Mouse (Mus musculus): ENCODE results near the gene Olfr543. TPM values are rescaled to one million over a fixed set of nuclear protein-coding genes. Genes with fewer than 3 reads are reported as not detected.
"Not testable (repeated sequence)": the region's sequence is repeated elsewhere in the genome, so short reads cannot be mapped to it uniquely, and the experiment has no call there.

Gene Olfr543
- polyA plus RNA-seq, 1 experiment from 2014 or later = 0.52 TPM

DNA sequence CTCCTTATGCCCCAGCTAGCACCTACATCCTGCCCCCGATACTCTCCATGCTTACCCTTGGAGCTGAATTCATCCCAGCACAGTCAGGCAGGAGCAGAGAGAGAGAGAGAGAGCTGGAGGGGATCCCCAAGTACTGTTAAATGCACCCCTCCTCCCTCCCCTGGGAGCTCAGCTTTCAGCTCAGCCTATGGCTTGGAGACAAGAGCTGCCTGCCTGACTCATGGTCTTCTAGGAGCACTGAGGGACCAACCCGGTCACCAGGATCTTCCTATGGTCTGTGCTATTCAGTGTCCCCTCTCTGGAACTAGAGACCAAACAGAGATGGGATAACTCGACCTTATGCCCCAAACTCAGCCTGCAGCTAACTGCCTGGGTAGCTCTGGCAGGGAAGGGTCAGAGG lies 18.0 kb upstream of the Olfr543 start, which contains the start of gene Olfr545:
Olfr545 (minus strand) TSS at position 101 of the 400 bp plus-strand sequence.
- Histone ChIP-seq H3K36me3 (no peaks in the 10 kb centered on the region), H3K4me1 (replicated peaks) (no peaks in the 10 kb centered on the region), H3K27ac (replicated peaks) (no peak within 1 kb of the TSS), H3K9ac (no peak within 1 kb of the TSS), H3K4me3 (no peak within 1 kb of the TSS), H3K27me3 (no peaks in the 10 kb centered on the region), H3K9me3 (no peaks in the 10 kb centered on the region), H3K4me2 (no peak within 1 kb of the TSS)
- no peak for ATAC-seq (ENCODE audit: low FRiP score, low read depth)
- 80% methylated on average over 3 of the region's 3 CpGs for WGBS

DNA sequence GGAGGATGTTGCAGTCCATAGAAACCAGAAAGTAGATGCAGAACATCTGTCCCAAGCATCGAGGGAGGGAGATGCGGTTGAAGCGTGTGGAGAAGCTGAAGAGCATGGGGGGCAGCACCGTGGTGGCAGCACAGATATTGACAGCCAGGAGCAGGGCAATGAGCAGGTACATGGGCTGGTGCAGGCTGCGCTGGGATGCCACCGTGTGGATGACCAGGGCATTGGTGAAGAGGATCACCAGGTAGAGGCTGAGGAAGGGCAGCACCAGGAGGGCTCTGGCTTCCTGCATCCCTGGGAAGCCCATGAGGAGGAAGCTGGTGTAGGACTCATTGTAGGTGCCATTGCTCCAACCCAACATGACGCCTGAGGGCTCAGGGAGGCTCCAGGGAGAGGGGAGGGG lies 12.9 kb upstream of the Olfr543 start:
- H3K36me3 ChIP-seq; H3K4me3 ChIP-seq; ATAC-seq (ENCODE audit: low FRiP score, low read depth); H3K27me3 ChIP-seq; H3K4me1 ChIP-seq (replicated peaks); H3K9ac ChIP-seq; H3K9me3 ChIP-seq; H3K4me2 ChIP-seq; H3K27ac ChIP-seq (replicated peaks): not testable (repeated sequence)
- 54% methylated on average over 7 of the region's 7 CpGs for WGBS

DNA sequence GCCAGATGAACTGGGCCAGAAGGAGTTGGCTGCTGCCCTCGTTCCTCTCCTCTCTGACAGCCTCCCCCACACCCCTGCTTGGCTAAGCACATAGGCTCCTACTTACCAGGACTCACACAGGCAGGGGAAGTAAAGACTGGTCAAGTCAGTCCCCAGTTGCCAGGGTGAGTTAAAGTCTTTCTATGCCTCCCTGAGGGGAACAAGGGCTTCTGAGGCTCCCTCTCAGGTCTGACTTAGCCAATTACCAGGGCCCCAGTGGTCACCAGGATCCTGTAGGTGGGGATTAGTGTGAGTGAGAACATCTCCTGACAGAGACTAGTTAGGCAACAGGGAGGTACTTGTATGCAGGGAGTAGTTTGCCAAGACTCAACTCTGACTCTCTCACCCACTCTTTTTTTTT lies 6.7 kb upstream of the Olfr543 start, which contains the start of gene Olfr544:
Olfr544 (minus strand) TSS at position 153 of the 400 bp plus-strand sequence.
- Histone ChIP-seq H3K4me3 (no peak within 1 kb of the TSS), H3K27ac (replicated peaks) (no peak within 1 kb of the TSS), H3K9ac (no peak within 1 kb of the TSS), H3K27me3 (no peaks in the 10 kb centered on the region), H3K4me2 (no peak within 1 kb of the TSS), H3K36me3 (no peaks in the 10 kb centered on the region), H3K4me1 (replicated peaks) (no peaks in the 10 kb centered on the region), H3K9me3 (no peaks in the 10 kb centered on the region)
- ATAC-seq (ENCODE audit: low FRiP score, low read depth) = no peak
- WGBS = 47% methylated on average over 1 of the region's 1 CpGs

DNA sequence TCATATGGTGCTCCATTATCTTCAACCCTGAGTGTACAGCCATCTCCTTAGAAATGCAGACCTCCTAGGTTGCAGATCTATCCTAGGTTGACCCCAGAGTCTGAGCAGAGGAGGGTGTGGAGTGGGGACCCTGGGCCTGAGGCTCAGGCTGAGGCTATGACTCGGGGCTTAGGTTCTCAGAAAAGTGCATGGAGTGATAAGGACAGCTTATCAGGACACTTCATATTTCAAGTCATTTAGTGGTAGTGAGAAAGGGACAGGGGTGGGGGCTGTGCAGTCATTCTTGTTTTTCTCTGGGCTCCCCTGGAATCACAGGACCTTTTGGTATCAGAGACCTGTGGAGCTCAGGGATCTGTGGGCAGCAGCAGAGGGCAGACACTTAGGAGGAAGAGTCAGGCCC lies 4.6 kb upstream of the Olfr543 start:
- H3K4me2 ChIP-seq = no peak overlapping the region
- H3K9ac ChIP-seq = no peak overlapping the region
- ATAC-seq (ENCODE audit: low FRiP score, low read depth) = no peak
- no peak overlapping the region for H3K27ac ChIP-seq (replicated peaks)
- H3K27me3 ChIP-seq = no peaks in the 10 kb centered on the region
- no peaks in the 10 kb centered on the region for H3K4me1 ChIP-seq (replicated peaks)
- WGBS = 81% methylated on average over 1 of the region's 1 CpGs
- H3K36me3 ChIP-seq = no peaks in the 10 kb centered on the region
- no peak overlapping the region for H3K4me3 ChIP-seq
- no peaks in the 10 kb centered on the region for H3K9me3 ChIP-seq

DNA sequence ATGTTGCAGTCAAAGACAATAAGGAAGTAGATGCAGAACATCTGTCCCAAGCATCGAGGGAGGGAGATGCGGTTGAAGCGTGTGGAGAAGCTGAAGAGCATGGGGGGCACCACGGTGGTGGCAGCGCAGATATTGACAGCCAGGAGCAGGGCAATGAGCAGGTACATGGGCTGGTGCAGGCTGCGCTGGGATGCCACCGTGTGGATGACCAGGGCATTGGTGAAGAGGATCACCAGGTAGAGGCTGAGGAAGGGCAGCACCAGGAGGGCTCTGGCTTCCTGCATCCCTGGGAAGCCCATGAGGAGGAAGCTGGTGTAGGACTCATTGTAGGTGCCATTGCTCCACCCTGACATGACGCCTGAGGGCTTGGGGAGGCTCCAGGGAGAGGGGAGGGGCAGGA lies 3.3 kb upstream of the Olfr543 start:
- not testable (repeated sequence) for H3K27me3 ChIP-seq, H3K36me3 ChIP-seq
- 68% methylated on average over 8 of the region's 8 CpGs for WGBS

DNA sequence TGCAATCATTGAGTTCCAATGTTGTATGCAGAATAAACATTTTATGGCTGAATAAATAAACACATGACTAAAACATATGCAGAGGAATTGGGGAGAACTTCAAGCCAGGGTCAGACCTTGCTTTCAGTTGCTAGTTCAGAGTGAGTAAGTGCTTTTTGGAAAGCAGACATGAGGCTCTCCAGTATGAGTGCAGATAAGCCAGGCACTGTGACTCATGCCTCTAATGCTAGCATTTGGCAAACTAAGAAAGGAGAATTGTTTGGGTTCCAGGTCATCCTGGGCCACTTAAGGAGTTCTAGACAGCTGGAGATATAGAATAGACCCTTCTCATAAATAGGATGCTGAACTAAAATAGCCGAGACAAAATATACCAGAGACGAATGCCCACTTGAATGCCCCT lies 2.2 kb upstream of the Olfr543 start:
- H3K27me3 ChIP-seq = no peaks in the 10 kb centered on the region
- WGBS = 95% methylated on average over 2 of the region's 2 CpGs
- H3K4me3 ChIP-seq = no peak overlapping the region
- ATAC-seq (ENCODE audit: low FRiP score, low read depth) = no peak
- H3K9me3 ChIP-seq = no peaks in the 10 kb centered on the region
- no peak overlapping the region for H3K9ac ChIP-seq
- H3K4me2 ChIP-seq = no peak overlapping the region
- H3K27ac ChIP-seq (replicated peaks) = no peak overlapping the region
- H3K4me1 ChIP-seq (replicated peaks) = no peaks in the 10 kb centered on the region
- no peaks in the 10 kb centered on the region for H3K36me3 ChIP-seq

More for the DNA sequence above, 3.3 kb upstream of the Olfr543 start:
- H3K9me3 ChIP-seq; H3K27ac ChIP-seq (replicated peaks); H3K4me3 ChIP-seq; H3K4me2 ChIP-seq; H3K9ac ChIP-seq; H3K4me1 ChIP-seq (replicated peaks); ATAC-seq (ENCODE audit: low FRiP score, low read depth): not testable (repeated sequence)

DNA sequence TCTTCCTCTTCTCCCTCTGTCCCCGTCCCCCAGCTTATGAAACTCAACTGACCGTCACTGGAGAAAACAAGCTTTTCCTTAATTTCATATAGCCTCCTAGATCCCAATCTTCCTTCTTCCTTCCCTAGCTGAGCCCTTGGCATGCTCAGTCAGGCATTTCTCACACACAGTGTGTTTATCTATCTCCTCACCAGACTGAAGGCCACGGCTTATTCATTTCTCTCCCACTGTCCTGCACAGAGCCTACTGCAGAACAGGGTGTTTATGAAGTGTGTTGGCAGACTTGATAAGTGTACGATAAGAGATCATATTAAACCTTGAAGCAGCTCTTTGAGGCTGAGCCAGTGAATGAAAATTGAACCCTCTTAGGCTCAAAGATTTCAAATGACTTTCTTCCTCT lies 658 bp downstream of the Olfr543 start:
- no peaks in the 10 kb centered on the region for H3K27me3 ChIP-seq
- ATAC-seq (ENCODE audit: low FRiP score, low read depth) = no peak
- WGBS = 95% methylated on average over 4 of the region's 4 CpGs

DNA sequence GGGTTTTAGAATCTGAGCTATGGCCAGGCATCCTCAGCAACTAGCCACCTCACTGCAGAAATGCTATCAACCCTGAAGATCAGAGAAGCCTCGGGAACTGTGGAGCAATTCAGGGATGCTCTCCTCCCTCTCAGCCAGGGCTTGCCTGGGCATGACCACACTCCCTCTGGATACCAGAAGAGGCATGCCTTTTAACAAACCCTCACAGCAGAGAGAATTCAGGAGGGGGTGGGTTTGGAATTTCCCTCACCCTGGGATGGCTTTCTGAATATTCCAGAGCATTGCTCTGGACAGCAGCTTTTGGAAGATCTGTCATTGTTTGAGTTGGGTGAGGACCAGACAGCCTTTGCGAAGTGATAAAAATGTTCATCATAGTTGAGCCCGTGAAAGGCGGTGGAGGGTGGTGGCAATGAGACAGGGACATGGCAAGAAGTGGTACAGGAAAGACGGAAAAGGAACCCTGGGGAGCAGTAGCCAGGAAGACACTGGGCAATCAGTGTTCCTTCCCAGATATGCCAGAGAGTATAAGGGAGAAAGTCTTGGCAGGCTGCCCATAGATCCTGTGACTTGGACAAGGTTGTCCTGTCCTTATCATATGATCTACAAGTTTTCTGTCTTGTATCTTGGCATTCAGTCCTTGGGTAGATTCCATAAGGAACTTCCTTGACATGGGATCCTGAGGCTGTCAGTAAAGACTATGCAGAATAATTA lies 2.0 kb downstream of the Olfr543 start:
- Histone ChIP-seq H3K4me2 (no peak overlapping the region), H3K27ac (replicated peaks) (no peak overlapping the region), H3K9me3 (no peaks in the 10 kb centered on the region), H3K4me1 (replicated peaks) (no peaks in the 10 kb centered on the region), H3K36me3 (no peaks in the 10 kb centered on the region), H3K27me3 (no peaks in the 10 kb centered on the region), H3K9ac (no peak overlapping the region), H3K4me3 (no peak overlapping the region)
- 78% methylated on average over 5 of the region's 5 CpGs for WGBS
- no peak for ATAC-seq (ENCODE audit: low FRiP score, low read depth)

More for the DNA sequence above, 658 bp downstream of the Olfr543 start:
- Histone ChIP-seq H3K27ac (replicated peaks) (no peak overlapping the region), H3K4me3 (no peak overlapping the region), H3K9ac (no peak overlapping the region), H3K36me3 (no peaks in the 10 kb centered on the region), H3K4me2 (no peak overlapping the region), H3K4me1 (replicated peaks) (no peaks in the 10 kb centered on the region), H3K9me3 (no peaks in the 10 kb centered on the region)

DNA sequence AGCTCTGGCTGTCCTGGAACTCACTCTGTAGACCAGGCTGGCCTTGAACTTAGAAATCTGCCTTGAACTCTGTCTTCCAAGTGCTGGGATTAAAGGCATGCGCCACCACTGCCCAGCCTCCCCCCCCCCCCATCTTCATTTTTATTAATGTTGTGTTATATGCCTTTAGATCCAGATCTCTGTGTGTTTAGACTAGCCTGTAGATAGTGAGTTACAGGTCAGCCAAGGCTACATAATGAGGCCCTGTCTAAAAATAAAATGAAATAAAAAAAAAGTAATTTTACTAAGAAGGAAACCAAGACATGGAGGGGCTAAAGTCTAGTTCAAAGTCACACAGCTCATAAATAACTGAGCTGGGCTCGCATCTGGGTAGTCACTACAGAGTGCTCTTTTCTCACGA lies 2.6 kb downstream of the Olfr543 start:
- WGBS = 89% methylated on average over 3 of the region's 3 CpGs
- Histone ChIP-seq H3K4me1 (replicated peaks) (no peaks in the 10 kb centered on the region), H3K9me3 (no peaks in the 10 kb centered on the region), H3K27ac (replicated peaks) (no peak overlapping the region), H3K36me3 (no peaks in the 10 kb centered on the region), H3K27me3 (no peaks in the 10 kb centered on the region), H3K4me3 (no peak overlapping the region), H3K9ac (no peak overlapping the region), H3K4me2 (no peak overlapping the region)
- no peak for ATAC-seq (ENCODE audit: low FRiP score, low read depth)

DNA sequence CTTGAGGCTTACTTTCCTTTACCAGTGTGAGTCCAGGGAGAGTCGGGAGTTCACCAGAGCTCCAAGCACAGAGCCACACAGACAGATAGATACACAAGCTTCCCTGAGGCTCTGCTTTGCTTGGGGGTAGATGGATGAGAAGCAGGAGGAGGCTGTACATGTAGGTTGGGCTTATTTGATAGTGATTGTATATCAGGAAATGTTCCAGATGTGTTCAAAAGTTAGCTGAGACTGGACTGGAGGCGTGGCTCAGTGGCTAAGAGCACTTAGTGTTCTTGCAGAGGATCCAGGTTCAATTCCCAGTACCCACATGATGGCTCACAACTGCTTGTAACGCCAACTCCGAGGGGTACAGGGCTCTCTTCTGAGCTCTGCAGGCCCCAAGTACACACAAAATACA lies 3.1 kb downstream of the Olfr543 start:
- H3K27ac ChIP-seq (replicated peaks) = no peak overlapping the region
- ATAC-seq (ENCODE audit: low FRiP score, low read depth) = no peak
- no peaks in the 10 kb centered on the region for H3K36me3 ChIP-seq
- no peak overlapping the region for H3K4me2 ChIP-seq
- H3K4me3 ChIP-seq = no peak overlapping the region
- H3K4me1 ChIP-seq (replicated peaks) = no peaks in the 10 kb centered on the region
- H3K27me3 ChIP-seq = no peaks in the 10 kb centered on the region
- no peak overlapping the region for H3K9ac ChIP-seq
- H3K9me3 ChIP-seq = no peaks in the 10 kb centered on the region
- WGBS = 90% methylated on average over 4 of the region's 4 CpGs

DNA sequence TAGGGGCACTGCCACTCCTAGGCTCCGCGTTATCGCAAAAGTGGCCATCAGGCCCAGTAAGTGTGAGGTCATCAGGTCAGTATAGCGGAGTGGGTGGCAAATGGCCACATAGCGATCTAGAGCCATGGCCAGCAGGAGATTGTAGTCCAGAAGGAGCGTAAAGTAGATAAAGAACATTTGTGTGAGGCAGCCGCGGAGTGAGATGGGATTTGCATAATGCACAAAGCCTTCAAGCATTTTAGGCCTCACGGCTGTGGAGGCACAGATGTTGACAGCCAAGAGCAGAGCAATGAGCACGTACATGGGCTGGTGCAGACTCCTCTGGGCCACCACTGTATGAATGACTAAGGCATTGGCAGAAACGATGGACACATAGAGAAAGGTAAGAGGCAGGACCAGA lies 4.1 kb downstream of the Olfr543 start:
- Histone ChIP-seq H3K4me1 (replicated peaks) (no peaks in the 10 kb centered on the region), H3K9me3 (no peaks in the 10 kb centered on the region), H3K27me3 (no peaks in the 10 kb centered on the region), H3K4me3 (no peak overlapping the region), H3K36me3 (no peaks in the 10 kb centered on the region), H3K4me2 (no peak overlapping the region), H3K9ac (no peak overlapping the region), H3K27ac (replicated peaks) (no peak overlapping the region)
- 76% methylated on average over 11 of the region's 11 CpGs for WGBS
- ATAC-seq (ENCODE audit: low FRiP score, low read depth) = no peak

DNA sequence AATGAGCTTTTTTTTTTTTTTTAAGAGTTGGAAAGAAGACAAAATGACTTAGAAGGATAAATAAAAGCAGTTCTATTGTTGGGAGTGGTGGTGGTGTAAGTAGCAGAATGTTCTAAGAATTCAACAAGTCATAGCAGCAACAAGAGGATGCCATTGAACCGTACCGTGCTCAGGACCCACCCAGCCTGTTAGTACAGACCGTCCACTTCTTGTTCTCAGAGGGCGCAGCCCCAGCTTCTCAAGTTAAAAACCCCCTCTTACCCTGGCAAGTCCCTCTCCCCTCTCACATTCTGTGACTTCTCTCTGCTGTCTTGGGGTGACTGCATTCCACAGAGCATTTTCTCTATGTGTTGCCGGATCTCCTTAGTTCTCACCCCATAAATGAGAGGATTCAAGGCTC lies 4.9 kb downstream of the Olfr543 start:
- 92% methylated on average over 5 of the region's 5 CpGs for WGBS
- Histone ChIP-seq H3K4me3 (no peak overlapping the region), H3K27me3 (no peaks in the 10 kb centered on the region), H3K4me2 (no peak overlapping the region), H3K9ac (no peak overlapping the region), H3K36me3 (no peaks in the 10 kb centered on the region), H3K4me1 (replicated peaks) (no peaks in the 10 kb centered on the region), H3K9me3 (no peaks in the 10 kb centered on the region), H3K27ac (replicated peaks) (no peak overlapping the region)
- ATAC-seq (ENCODE audit: low FRiP score, low read depth) = no peak

DNA sequence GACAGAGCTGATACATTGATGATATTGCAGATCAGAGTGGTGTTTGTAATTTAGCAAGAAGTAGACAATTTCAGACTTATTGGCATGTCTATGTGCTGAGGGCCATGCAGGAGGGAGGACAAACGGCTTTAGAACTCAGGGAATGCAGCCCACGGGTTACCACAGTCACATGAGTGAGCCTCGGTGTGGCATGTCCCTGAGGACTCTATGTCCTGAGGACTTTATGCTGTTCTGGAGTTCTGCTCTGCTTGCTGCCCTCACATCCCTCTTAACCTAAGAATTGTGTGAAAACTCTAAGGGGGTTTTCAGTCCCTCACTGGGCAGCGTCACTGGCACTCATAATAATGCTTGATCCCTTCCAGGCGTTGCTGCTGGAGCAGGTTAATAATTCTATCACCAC lies 8.8 kb downstream of the Olfr543 start:
- ATAC-seq (ENCODE audit: low FRiP score, low read depth) = no peak
- H3K9ac ChIP-seq = no peak overlapping the region
- no peak overlapping the region for H3K4me3 ChIP-seq
- peaks cover 12% of the 10 kb centered on the region for H3K36me3 ChIP-seq
- H3K27ac ChIP-seq (replicated peaks) = no peak overlapping the region
- no peaks in the 10 kb centered on the region for H3K4me1 ChIP-seq (replicated peaks)
- 79% methylated on average over 5 of the region's 5 CpGs for WGBS
- H3K9me3 ChIP-seq = no peaks in the 10 kb centered on the region
- H3K4me2 ChIP-seq = no peak overlapping the region
- no peaks in the 10 kb centered on the region for H3K27me3 ChIP-seq
